Mouse (Mus musculus) midbrain, embryonic 11.5 days (tissue): ENCODE data around the gene Olfr104-ps. TPM values are rescaled to one million over a fixed set of nuclear protein-coding genes. Genes with fewer than 3 reads are reported as not detected.

Source experiments
- polyA plus RNA-seq: library from polyadenylated mRNA; unstranded; fragments of >200 nt; fragmentation: Nextera tagmentation; extraction: Ambion mirVana; gene quantifications from 2 replicates; pipeline ENCODE4 v1.2.1, GENCODE M21; 2014

Gene Olfr104-ps
- polyA plus RNA-seq, 1 experiment from 2014 or later: not detected

Other genes with a start within 250 kb of the Olfr104-ps start
- not detected in 2 replicates for gene Olfr92, start 239.5 kb upstream of the Olfr104-ps start, polyA plus RNA-seq
- not detected in 2 replicates for gene Olfr93, start 198.1 kb upstream of the Olfr104-ps start, polyA plus RNA-seq
- not detected in 2 replicates for gene Ubd, start 165.7 kb upstream of the Olfr104-ps start, polyA plus RNA-seq
- gene Olfr94, start 158.6 kb upstream of the Olfr104-ps start, polyA plus RNA-seq: not detected in 2 replicates
- not detected in 2 replicates for gene Olfr95, start 146.5 kb upstream of the Olfr104-ps start, polyA plus RNA-seq
- gene Olfr96, start 139.4 kb upstream of the Olfr104-ps start, polyA plus RNA-seq: not detected in 2 replicates
- gene Olfr97, start 122.3 kb upstream of the Olfr104-ps start, polyA plus RNA-seq: not detected in 2 replicates
- not detected in 2 replicates for gene Olfr98, start 95.8 kb upstream of the Olfr104-ps start, polyA plus RNA-seq
- gene H2-M3, start 89.4 kb upstream of the Olfr104-ps start, polyA plus RNA-seq: 1.4 and 1.8 TPM in 2 replicates
- not detected in 2 replicates for gene Olfr99, start 76.1 kb upstream of the Olfr104-ps start, polyA plus RNA-seq
- not detected in 2 replicates for gene Olfr101, start 55.3 kb upstream of the Olfr104-ps start, polyA plus RNA-seq
- gene Olfr102, start 42.5 kb upstream of the Olfr104-ps start, polyA plus RNA-seq: not detected in 2 replicates
- not detected in 2 replicates for gene Olfr103, start 19.9 kb upstream of the Olfr104-ps start, polyA plus RNA-seq
- not detected in 2 replicates for gene Olfr105-ps, start 19.5 kb downstream of the Olfr104-ps start, polyA plus RNA-seq
- gene Olfr106-ps, start 30.8 kb downstream of the Olfr104-ps start, polyA plus RNA-seq: not detected in 2 replicates
- gene Olfr107, start 39.6 kb downstream of the Olfr104-ps start, polyA plus RNA-seq: not detected in 2 replicates
- gene Olfr108, start 85.9 kb downstream of the Olfr104-ps start, polyA plus RNA-seq: not detected in 2 replicates
- gene Olfr109, start 99.3 kb downstream of the Olfr104-ps start, polyA plus RNA-seq: not detected in 2 replicates
- gene H2-M2, start 124.0 kb downstream of the Olfr104-ps start, polyA plus RNA-seq: not detected in 2 replicates
- gene Olfr110, start 132.9 kb downstream of the Olfr104-ps start, polyA plus RNA-seq: not detected in 2 replicates
- not detected in 2 replicates for gene Olfr111, start 148.4 kb downstream of the Olfr104-ps start, polyA plus RNA-seq
- not detected in 2 replicates for gene Olfr112, start 209.9 kb downstream of the Olfr104-ps start, polyA plus RNA-seq
- not detected in 2 replicates for gene Olfr113, start 218.1 kb downstream of the Olfr104-ps start, polyA plus RNA-seq
- not detected in 2 replicates for gene Olfr114, start 233.2 kb downstream of the Olfr104-ps start, polyA plus RNA-seq